Mouse (Mus musculus) cerebellum, adult 2 months (tissue): ENCODE results near the gene Dlg4. TPM values are rescaled to one million over a fixed set of nuclear protein-coding genes. Genes with fewer than 3 reads are reported as not detected.
A peak's percentile ranks its signal among the peaks of the same experiment; 100 is the strongest.

Source experiments
- DNase-seq, 2 experiments: peaks; one replicate each; pipeline ENCODE4 v3.0.0; 2021
- H3K27ac ChIP-seq: fragments of 200-500 bp; 2 replicates; pipeline ENCODE4 v1.5.1; 2012; ENCODE audit warnings: low read length, control low read depth, inconsistent platforms; ENCODE audit not compliant: insufficient read depth
- H3K27me3 ChIP-seq: fragments of 200-500 bp; 2 replicates; pipeline ENCODE4 v1.6.1; 2012; ENCODE audit warnings: inconsistent platforms, mild to moderate bottlenecking, low read length, moderate library complexity; ENCODE audit not compliant: control insufficient read depth, insufficient read depth
- H3K4me1 ChIP-seq: fragments of 200-500 bp; 2 replicates; pipeline ENCODE4 v1.6.1; 2011; ENCODE audit warnings: low read length; ENCODE audit not compliant: control insufficient read depth, insufficient read depth
- H3K4me3 ChIP-seq: fragments of 200-500 bp; replicated peaks from 2 replicates; pipeline ENCODE3; 2011; ENCODE audit warnings: mild to moderate bottlenecking, low read depth, low read length, control low read depth; ENCODE audit not compliant: insufficient read depth
- CTCF ChIP-seq: fragments of 200-500 bp; IDR thresholded peaks from 2 replicates; pipeline ENCODE4 v1.5.1; 2011; ENCODE audit warnings: low read depth, mild to moderate bottlenecking, control low read depth, low read length, moderate library complexity, borderline replicate concordance; ENCODE audit not compliant: insufficient read depth
- POLR2A ChIP-seq: fragments of 200-500 bp; IDR thresholded peaks from 2 replicates; pipeline ENCODE4 v1.6.1; 2011; ENCODE audit warnings: low read length, control low read depth, borderline replicate concordance; ENCODE audit not compliant: insufficient read depth
- WGBS: fragments of 180-500 bp; shearing (Covaris S2); methylation state at CpG from one replicate; pipeline ENCODE4 v1.1.7; 2018; 5-methylcytosine and 5-hydroxymethylcytosine counted together
- polyA plus RNA-seq: library from polyadenylated mRNA; depleted of rRNA; stranded (reverse); fragments of >200 nt; gene quantifications from 2 replicates; pipeline ENCODE4 v1.2.3, GENCODE M21; 2012

The Dlg4 gene
- polyA plus RNA-seq, 1 experiment = 352 TPM

DNA sequence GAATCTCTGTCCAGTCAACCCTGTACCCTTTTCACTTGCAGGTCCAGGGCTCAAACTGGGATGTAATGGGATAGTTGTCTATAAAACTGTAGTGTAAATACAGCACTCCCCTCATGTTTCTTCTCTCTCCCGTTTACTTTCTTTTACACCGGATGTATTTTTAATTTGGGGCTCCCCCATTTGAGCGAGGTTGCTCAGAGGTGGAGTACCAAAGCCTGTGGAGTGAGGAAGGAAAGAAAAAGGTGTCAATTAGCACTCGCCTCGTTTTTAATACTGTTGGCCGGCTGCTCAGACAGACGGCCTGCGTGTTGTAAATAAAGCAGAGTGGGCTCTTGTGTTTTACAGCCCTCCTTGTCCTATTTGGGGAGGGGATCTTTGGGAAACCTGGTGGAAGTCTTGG is 17.1 kb upstream of the Dlg4 start:
- H3K4me3 ChIP-seq = no peak overlapping the region
- 81% methylated on average over 8 of the region's 8 CpGs for WGBS
- no peaks in the 10 kb centered on the region for H3K27me3 ChIP-seq
- no peak for TF ChIP-seq POLR2A
- no peak for TF ChIP-seq CTCF
- H3K27ac ChIP-seq = peak overlapping the region; percentile 18; the same call in 1 of the 2 replicates
- no peak for DNase-seq
- H3K4me1 ChIP-seq = peaks cover 3% of the 10 kb centered on the region

DNA sequence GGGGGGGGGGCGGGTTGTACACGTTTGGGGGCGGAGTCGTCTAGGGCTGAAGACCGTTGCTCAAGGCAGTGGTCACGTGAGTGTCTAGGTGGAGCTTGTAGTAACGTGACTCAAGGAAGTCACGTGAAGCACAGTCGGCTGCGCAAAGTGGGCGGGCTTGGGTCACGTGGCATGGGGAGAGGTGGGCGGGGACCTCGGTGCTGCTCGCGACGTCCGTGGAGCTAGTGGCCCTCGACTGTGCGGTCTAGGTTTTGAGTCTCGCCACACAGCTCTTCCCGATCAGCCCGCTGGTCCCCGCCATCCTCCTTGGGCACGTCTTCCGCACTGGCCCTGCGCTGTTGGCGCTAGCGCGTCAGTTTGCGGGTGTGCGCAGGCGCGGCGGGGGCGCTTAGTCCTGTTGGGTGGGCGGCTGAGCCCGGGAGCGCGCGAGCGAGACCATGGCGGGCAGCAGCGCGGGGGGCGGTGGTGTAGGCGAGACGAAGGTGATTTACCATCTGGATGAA is 16.3 kb upstream of the Dlg4 start, which contains the start of gene Dvl2:
Dvl2 (plus strand) TSS at position 200 of the 503 bp plus-strand sequence.
- peak; percentile 87 to 92 for DNase-seq
- peaks cover 3% of the 10 kb centered on the region for H3K4me1 ChIP-seq
- H3K27me3 ChIP-seq = no peaks in the 10 kb centered on the region
- peak within 1 kb of the TSS; percentile 96 for H3K4me3 ChIP-seq
- TF ChIP-seq POLR2A = peak; percentile 79
- no peak for TF ChIP-seq CTCF
- H3K27ac ChIP-seq = peak within 1 kb of the TSS; percentile 78
- under 1% methylated on average over 48 of the region's 48 CpGs for WGBS

DNA sequence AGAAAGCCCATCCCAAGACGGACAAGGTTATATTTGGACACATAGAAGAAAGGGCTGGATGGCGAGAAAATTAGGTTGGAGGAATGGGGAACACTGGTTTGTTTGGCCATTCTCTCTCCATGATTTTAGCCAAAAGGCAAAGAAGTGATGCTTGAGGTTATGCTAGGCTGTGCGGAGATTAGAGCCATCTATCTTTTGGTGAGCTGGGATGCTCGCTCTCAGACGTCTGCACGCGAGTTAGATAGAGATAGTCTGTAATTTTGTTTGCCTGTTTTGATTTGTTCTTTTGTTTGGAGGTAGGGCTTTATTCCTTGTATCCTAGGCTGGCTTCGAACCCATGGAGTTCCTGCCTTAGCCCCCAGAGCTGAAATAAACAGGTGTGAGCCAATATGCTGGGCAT is 15.6 kb upstream of the Dlg4 start:
- H3K4me1 ChIP-seq = peaks cover 3% of the 10 kb centered on the region
- H3K4me3 ChIP-seq = peak overlapping the region; percentile 96
- TF ChIP-seq POLR2A (no peak), CTCF (no peak)
- H3K27me3 ChIP-seq = no peaks in the 10 kb centered on the region
- no peak for DNase-seq
- no peak overlapping the region; the same call in 1 of the 2 replicates for H3K27ac ChIP-seq
- whole genome bisulfite sequencing = 6% methylated on average over 8 of the region's 8 CpGs

DNA sequence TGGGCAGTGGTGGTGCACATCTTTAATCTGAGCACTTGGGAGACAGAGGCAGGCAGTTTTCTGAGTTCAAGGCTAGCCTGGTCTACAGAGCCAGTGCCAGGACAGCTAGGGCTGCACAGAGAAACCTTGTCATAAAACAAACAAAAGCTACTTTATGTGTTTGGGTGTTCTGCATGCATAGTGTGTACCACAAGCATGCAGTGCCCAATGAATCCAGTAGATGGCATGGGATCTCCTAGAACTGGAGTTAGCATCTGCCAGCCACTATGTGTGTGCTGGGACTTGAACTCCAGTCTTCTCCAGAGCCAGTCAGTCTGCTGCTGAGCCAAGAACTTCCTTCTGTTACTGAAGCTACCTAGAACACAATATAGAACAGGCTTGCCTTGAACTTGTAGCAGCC is 14.9 kb upstream of the Dlg4 start:
- TF ChIP-seq CTCF (peak; percentile 25; the same call in 1 of the 2 replicates), POLR2A (no peak)
- no peaks in the 10 kb centered on the region for H3K27me3 ChIP-seq
- peaks cover 3% of the 10 kb centered on the region for H3K4me1 ChIP-seq
- no peak overlapping the region for H3K27ac ChIP-seq
- DNase-seq = no peak
- peak overlapping the region; percentile 96 for H3K4me3 ChIP-seq

DNA sequence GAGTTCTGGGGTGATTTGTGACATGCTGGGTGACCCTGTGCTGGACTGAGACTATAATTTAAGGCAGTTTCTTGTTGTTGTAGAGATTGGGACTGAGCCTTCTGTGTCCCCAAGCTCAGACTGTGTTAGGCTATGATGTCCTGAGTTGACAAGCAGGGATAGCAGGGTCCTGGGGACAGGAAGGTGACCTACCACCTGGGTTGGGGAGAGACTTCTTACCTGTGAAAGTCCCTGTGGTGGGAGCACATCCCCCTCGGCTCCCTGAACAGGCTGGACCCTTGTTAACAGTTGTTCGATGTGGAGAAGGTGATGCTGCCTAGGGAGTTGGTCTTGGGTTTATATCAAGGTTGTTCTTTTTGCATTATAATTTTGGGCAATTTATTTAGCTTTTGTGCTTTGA is 14.3 kb upstream of the Dlg4 start:
- TF ChIP-seq CTCF (no peak), POLR2A (no peak)
- peaks cover 3% of the 10 kb centered on the region for H3K4me1 ChIP-seq
- peak overlapping the region; percentile 15 for H3K4me3 ChIP-seq
- no peak for DNase-seq
- no peak overlapping the region for H3K27ac ChIP-seq
- WGBS = 76% methylated on average over 2 of the region's 2 CpGs
- H3K27me3 ChIP-seq = no peaks in the 10 kb centered on the region

DNA sequence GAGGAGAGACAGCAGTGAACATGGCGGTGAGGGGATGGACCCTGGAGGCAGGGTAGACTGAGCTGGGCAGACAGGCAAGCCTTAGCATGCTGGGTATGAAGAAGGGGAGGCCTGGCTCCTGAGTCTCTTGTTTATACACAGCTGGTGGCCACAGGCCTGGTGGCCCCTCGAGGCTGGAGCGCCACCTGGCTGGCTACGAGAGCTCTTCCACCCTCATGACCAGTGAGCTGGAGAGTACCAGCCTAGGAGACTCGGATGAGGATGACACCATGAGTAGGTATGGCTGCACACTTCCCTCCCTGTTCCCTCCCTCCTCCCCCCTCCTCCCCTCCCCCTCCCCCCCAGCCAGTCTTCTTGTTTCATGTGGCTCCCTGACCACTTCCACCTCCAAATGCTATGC is 11.2 kb upstream of the Dlg4 start:
- no peak for DNase-seq
- TF ChIP-seq POLR2A (no peak), CTCF (peak; percentile 20)
- Histone ChIP-seq H3K27me3 (no peaks in the 10 kb centered on the region), H3K4me3 (no peak overlapping the region), H3K4me1 (peaks cover 3% of the 10 kb centered on the region), H3K27ac (no peak overlapping the region)
- 33% methylated on average over 5 of the region's 5 CpGs for WGBS

DNA sequence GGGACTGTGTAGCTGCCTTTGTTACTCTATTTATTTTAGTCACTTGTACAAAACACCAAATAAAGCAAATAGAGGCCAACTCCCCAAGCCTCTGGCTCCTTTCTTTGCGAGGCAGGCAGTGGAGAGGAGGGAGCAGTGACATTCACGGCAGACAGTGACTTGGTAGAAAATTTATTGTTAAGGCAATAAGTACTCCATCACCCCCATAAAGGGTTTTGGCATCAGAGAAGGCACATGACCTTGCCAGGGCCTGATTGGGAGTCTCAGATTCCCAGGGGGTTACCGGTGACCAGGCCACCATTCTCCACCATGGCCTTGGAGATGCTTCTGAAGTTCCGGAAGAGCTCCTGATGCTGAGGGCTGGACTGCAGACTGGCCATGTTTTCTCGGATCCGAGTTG is 6.7 kb upstream of the Dlg4 start:
- no peak for DNase-seq
- H3K4me3 ChIP-seq = no peak overlapping the region
- peaks cover 2% of the 10 kb centered on the region; the same call in 1 of the 2 replicates for H3K4me1 ChIP-seq
- no peak overlapping the region for H3K27ac ChIP-seq
- no peaks in the 10 kb centered on the region for H3K27me3 ChIP-seq
- TF ChIP-seq CTCF = no peak
- TF ChIP-seq POLR2A = no peak
- WGBS = 81% methylated on average over 6 of the region's 6 CpGs

DNA sequence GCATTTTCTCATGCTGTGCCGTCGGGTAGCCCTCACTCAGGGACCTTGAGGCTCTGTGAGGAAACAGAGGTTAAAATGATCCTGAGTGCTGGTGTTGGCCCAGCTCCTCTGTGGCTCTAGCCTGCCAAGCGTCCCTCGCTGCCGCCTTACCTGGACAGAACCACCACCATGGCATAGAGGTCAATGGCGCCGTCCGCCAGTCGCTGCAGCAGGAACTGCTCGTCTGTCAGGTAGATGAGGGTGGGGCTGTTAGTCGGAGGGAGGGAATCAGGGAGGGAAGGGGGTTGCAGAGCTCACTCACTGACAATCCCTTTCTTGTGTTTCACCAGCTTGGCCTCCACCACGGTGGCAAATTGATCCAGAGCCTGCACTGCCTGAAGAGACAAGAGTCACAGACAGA is 6.2 kb upstream of the Dlg4 start:
- 76% methylated on average over 12 of the region's 12 CpGs for WGBS
- TF ChIP-seq POLR2A (no peak), CTCF (no peak)
- H3K4me1 ChIP-seq = peaks cover 2% of the 10 kb centered on the region; the same call in 1 of the 2 replicates
- no peak overlapping the region for H3K27ac ChIP-seq
- no peaks in the 10 kb centered on the region for H3K27me3 ChIP-seq
- no peak overlapping the region for H3K4me3 ChIP-seq
- DNase-seq = no peak

DNA sequence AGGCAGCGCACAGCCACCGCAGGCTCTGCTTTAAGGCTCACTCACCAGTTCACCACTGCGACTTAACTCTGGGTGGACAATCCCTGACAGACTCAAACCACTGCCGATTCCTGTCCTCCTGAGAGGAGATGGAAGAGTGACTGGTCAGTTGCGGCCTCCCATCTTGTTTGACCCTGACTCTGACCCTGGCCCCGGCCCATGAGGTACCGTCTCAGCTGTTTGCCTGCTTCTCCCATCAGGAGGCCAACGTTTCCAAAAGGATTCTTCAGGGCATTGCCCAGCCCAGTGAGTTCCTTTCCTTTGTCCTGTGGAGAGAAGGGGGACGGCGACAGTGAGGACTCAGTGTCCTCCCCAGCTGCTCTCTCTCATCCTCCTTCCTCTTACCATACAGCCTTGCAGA is 5.8 kb upstream of the Dlg4 start:
- no peaks in the 10 kb centered on the region for H3K27me3 ChIP-seq
- no peak overlapping the region for H3K27ac ChIP-seq
- H3K4me3 ChIP-seq = no peak overlapping the region
- DNase-seq = no peak
- peaks cover 2% of the 10 kb centered on the region; the same call in 1 of the 2 replicates for H3K4me1 ChIP-seq
- TF ChIP-seq POLR2A (no peak), CTCF (no peak)
- WGBS = 60% methylated on average over 10 of the region's 10 CpGs
